Mouse (Mus musculus) lung, postnatal 0 days (tissue): ENCODE results near the gene Bmpr1a.

Experiments used
- CTCF ChIP-seq: IDR thresholded peaks from 2 replicates; pipeline ENCODE4 v1.5.1; 2016; ENCODE audit warnings: antibody characterized with exemption, mild to moderate bottlenecking
- EP300 ChIP-seq: IDR thresholded peaks from 2 replicates; pipeline ENCODE4 v1.6.1; 2016; ENCODE audit warnings: antibody characterized with exemption, mild to moderate bottlenecking, control low read depth

- TF ChIP-seq CTCF (peak; percentile 99), EP300 (no peak)
These were observed 102.0 kb downstream of the Bmpr1a start for GRCm38 (mm10) chr14:34401135-34401534.
